Mouse (Mus musculus): Measurements from ENCODE around the gene Gpt2.

Gpt2 gene

GRCm38 (mm10) chr8:85487906-85488620 lies 4.3 kb upstream of the Gpt2 start:
- DNase-seq (ENCODE audit: low spot score in 2 of 2), result no peak

- no peak for DNase-seq (ENCODE audit: low spot score in 2 of 2)
Observed at GRCm38 (mm10) chr8:85488631-85489030, 3.7 kb upstream of the Gpt2 start.

- no peak for DNase-seq (ENCODE audit: low spot score in 2 of 2)
Observed at GRCm38 (mm10) chr8:85489546-85489945, 2.8 kb upstream of the Gpt2 start.

DNA sequence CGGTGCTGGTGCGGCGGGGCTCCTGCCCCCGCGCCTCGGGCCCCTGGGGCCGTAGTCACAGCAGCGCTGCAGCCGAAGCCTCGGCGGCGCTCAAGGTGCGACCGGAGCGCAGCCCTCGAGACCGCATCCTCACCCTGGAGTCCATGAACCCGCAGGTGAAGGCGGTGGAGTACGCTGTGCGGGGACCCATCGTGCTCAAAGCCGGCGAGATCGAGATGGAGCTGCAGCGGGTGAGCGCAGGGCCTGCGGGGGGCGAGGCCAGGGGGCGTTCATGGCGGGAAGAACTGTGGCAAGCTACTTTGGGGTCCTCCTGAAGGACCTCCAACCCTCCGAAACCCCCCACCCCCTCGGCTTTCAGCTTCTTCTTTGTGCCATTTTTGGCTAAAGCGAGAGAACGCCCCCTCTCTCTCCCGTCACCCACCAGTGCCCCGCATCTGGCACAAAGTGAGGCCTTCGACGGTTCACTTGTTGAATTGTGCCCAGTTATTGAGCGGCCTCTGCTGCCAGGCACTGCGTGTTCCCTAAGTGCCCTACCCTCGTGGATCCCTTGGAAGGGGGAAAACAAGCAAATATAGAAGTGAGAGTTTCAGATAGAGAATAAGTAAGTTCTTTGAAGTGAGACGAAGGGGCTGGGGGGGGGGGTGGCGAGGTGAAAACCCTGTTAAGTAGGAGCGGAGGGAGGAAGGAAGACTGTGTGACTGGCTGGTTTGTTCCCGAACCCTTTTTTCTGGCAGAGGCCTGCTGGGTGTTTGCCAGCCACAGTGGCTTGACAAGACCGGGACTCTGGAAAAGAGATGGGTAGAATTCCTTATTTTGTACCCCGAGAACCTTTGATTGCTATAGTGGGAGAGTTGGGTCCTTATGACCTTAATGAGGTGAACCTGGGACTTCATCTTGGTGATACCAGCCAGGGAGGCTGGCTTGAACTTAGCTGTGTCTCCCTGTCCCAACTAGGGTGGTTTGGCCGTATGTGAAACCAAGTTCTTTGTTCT lies 860 bp downstream of the Gpt2 start:
- no peak for DNase-seq (ENCODE audit: low spot score in 2 of 2)

- DNase-seq (ENCODE audit: low spot score in 2 of 2), result no peak
Observed at GRCm38 (mm10) chr8:85496125-85496524, 3.7 kb downstream of the Gpt2 start.

- no peak for DNase-seq (ENCODE audit: low spot score in 2 of 2)
Observed at GRCm38 (mm10) chr8:85496778-85497177, 4.4 kb downstream of the Gpt2 start.

- no peak for DNase-seq (ENCODE audit: low spot score in 2 of 2)
Observed at GRCm38 (mm10) chr8:85498577-85498976, 6.2 kb downstream of the Gpt2 start.

GRCm38 (mm10) chr8:85500460-85500859 lies 8.1 kb downstream of the Gpt2 start:
- DNase-seq (ENCODE audit: low spot score in 2 of 2), result no peak

GRCm38 (mm10) chr8:85500955-85501685 lies 8.7 kb downstream of the Gpt2 start:
- DNase-seq (ENCODE audit: low spot score in 2 of 2), result no peak

DNA sequence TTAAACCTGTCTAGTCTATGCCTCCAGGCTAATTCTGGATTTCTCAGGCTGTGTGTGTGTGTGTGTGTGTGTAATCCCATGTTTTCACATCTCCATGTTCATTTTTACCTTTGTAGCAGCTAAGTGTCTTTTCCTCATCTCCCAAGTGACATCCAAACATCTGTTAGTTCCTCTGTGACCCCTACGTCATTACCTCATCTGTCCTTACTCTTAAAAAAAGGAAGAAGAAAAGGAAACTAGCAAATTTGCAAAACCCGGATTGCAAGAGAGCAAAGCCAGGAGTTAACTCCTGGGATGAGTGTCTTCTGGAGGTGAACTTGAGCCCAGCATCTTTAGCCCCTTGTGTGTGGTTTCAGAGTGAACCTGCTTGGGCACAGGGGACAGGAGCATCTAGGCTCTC lies 10.0 kb downstream of the Gpt2 start:
- DNase-seq (ENCODE audit: low spot score in 2 of 2), result no peak

GRCm38 (mm10) chr8:85503065-85503464 lies 10.7 kb downstream of the Gpt2 start:
- no peak for DNase-seq (ENCODE audit: low spot score in 2 of 2)

DNA sequence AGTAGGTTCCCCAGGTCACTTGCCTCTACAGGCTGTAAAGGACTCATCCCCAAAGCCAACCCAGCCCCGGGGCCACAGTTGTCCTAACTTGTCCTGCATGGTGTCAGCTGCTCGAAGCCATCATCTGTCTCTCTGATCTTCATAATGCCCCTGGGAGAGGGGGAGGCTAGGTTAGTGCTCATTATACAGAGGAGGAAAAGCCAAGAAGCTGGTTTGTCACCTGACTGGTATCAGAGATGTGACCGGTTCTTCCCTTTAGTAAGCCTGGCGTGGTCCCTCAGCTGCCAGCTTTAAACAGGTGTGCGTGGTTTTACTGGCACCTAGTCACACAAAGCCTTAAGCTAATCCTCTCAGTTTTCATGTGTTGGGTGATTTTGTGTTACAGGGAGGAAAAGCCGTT lies 12.3 kb downstream of the Gpt2 start:
- no peak for DNase-seq (ENCODE audit: low spot score in 2 of 2)

GRCm38 (mm10) chr8:85506620-85507019 lies 14.2 kb downstream of the Gpt2 start:
- DNase-seq (ENCODE audit: low spot score in 2 of 2), result no peak

DNA sequence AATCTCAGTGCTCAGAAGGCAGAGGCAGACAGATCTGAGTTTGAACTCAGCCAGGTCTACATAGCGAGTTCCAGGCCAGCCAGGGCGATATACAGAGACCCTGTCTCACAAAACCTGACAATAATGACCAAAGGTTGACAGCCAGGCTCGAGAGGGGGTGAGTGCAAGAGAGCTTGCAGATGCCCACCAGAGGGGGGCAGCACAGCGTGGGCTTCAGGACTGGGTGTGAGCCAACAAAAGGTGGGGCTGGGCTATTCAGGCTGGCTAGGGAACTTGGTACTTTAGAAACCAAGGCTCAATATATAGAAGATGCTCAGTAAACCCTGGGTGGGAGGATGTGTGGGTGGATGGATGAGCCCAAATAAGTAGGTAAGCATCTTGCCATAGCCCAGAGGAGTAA lies 16.3 kb downstream of the Gpt2 start:
- no peak for DNase-seq (ENCODE audit: low spot score in 2 of 2)

DNA sequence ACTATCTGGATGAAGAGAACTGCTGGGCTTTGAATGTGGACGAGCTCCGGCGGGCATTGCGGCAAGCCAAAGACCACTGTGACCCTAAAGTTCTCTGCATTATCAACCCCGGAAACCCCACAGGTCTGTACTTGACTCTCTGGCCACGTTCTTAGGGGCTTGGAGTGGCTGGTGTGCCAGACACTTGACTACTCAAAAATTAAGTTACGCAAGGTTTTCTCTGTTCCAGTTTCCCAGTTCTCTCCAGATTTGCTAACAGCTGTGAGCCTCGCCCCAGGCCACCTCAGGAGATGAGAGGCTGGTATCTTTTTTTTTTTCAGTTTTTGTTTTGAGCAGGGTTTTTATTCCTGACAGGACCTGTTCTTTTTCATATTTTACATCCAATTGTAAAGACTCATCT lies 19.9 kb downstream of the Gpt2 start:
- no peak for DNase-seq (ENCODE audit: low spot score in 2 of 2)

GRCm38 (mm10) chr8:85513283-85513682 lies 20.9 kb downstream of the Gpt2 start:
- DNase-seq (ENCODE audit: low spot score in 2 of 2), result no peak

- no peak for DNase-seq (ENCODE audit: low spot score in 2 of 2)
Observed at GRCm38 (mm10) chr8:85515391-85515790, 23.0 kb downstream of the Gpt2 start.

DNA sequence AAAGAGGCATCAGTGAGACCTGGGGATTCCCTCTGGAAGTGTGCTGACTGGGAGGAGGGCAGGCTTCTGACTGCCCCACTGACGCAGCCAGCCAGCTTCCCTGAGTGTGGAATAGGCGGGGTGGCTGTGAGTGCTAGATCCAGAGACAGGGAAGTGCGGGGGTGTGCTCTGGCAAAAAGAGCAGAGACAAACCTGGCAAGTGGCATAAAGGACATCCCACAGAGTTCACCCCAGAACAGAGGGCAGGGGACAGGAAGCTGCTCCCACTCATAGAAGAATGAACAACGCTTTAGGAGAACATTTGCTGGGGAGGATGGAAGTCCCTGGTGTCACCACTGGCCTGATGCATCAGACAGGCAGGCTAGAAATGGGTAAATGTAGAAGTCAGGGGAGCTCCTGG lies 25.0 kb downstream of the Gpt2 start:
- DNase-seq (ENCODE audit: low spot score in 2 of 2), result no peak

GRCm38 (mm10) chr8:85517956-85518355 lies 25.6 kb downstream of the Gpt2 start:
- DNase-seq (ENCODE audit: low spot score in 2 of 2), result no peak

- DNase-seq (ENCODE audit: low spot score in 2 of 2), result no peak
Observed at GRCm38 (mm10) chr8:85520586-85520985, 28.2 kb downstream of the Gpt2 start.

DNA sequence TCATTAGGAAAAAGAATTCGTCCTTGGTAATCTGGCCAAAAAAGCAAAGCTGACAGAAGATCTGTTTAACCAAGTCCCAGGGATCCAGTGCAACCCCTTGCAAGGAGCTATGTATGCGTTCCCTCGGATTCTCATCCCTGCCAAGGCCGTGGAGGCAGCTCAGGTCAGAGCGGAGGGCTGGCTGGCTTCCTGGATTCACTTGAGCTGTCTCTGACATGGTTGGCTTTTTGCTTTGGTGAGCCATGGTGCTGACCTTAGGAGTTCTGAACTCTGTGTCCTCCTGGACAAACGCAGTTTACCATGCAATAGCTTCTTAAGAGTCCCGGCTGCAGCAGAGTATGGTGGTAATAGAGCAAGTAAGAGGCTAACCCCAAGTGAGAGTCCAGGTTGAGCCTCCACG lies 29.0 kb downstream of the Gpt2 start:
- DNase-seq (ENCODE audit: low spot score in 2 of 2), result no peak

GRCm38 (mm10) chr8:85524086-85524485 lies 31.7 kb downstream of the Gpt2 start:
- DNase-seq (ENCODE audit: low spot score in 2 of 2), result no peak

Measured in natural killer cell, adult 2 months (primary cell).